Mouse (Mus musculus) heart, embryonic 14.5 days (tissue): ENCODE data around the gene Ddx56. TPM values are rescaled to one million over a fixed set of nuclear protein-coding genes. Genes with fewer than 3 reads are reported as not detected.

ENCODE experiments used
- polyA plus RNA-seq: library from polyadenylated mRNA; unstranded; fragments of >200 nt; fragmentation: Nextera tagmentation; extraction: Ambion mirVana; gene quantifications from 2 replicates; pipeline ENCODE4 v1.2.1, GENCODE M21; 2014

The Ddx56 gene
- polyA plus RNA-seq, 1 experiment from 2014 or later, result 55.0 TPM

Other genes with a start within 250 kb of the Ddx56 start
- gene Camk2b, start 201.4 kb downstream of the Ddx56 start, polyA plus RNA-seq, result 2.4 and 2.5 TPM in 2 replicates
- 0.42 and 0.80 TPM in 2 replicates for gene A730071L15Rik, start 67.7 kb downstream of the Ddx56 start, polyA plus RNA-seq
- 30.1 and 30.4 TPM in 2 replicates for gene Nudcd3, start 67.4 kb downstream of the Ddx56 start, polyA plus RNA-seq
- not detected in 2 replicates for gene Npc1l1, start 37.6 kb downstream of the Ddx56 start, polyA plus RNA-seq
- gene Tmed4, start 7.1 kb upstream of the Ddx56 start, polyA plus RNA-seq, result 90.6 and 92.2 TPM in 2 replicates
- 245 and 289 TPM in 2 replicates for gene Ogdh, start 23.9 kb upstream of the Ddx56 start, polyA plus RNA-seq
- gene Zmiz2, start 121.3 kb upstream of the Ddx56 start, polyA plus RNA-seq, result 8.2 and 9.1 TPM in 2 replicates
- gene Ppia, start 147.7 kb upstream of the Ddx56 start, polyA plus RNA-seq, result 4,253 and 4,441 TPM in 2 replicates
- 377 and 424 TPM in 2 replicates for gene H2afv, start 176.7 kb upstream of the Ddx56 start, polyA plus RNA-seq
- 21.8 and 24.3 TPM in 2 replicates for gene Purb, start 208.1 kb upstream of the Ddx56 start, polyA plus RNA-seq